Mouse (Mus musculus): ENCODE results near the gene Tfap2b.

DNA sequence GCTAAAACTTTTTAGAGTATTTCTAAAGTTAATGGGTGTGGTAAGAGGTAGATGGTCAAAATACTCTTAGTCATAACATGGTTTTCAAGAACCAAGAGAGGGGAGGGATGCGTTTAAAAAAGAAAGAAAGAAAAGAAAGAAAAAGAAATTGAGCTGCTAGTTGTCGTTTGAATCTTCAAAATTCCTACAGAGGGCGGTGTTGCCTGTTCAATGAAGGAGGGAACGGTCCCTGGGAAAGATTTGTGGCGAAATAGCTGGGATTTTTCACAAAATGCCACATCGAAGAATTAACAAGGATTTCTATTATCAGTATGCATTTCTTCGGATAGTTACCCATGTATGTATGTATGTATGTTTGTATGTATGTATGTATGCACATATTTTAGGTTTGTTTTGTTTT is 2.5 kb upstream of the Tfap2b start:
- TF ChIP-seq MAX (IDR thresholded peaks at IDR 0.05; ENCODE audit: low read length), result no peak
- TF ChIP-seq E2F4 (IDR thresholded peaks at IDR 0.05; ENCODE audit: borderline replicate concordance, low read depth, low read length), result no peak
- TF ChIP-seq BHLHE40 (IDR thresholded peaks at IDR 0.05; ENCODE audit: borderline replicate concordance, low read depth, low read length), result no peak
- TF ChIP-seq RAD21 (IDR thresholded peaks at IDR 0.05; ENCODE audit: low read depth, low read length), result no peak
- no peak for TF ChIP-seq POLR2A (IDR thresholded peaks at IDR 0.05; ENCODE audit: control insufficient read depth in 1 of 2, insufficient read depth in 1 of 2, low read depth in 1 of 2, low read length in 2 of 2, poor library complexity in 1 of 2)
- TF ChIP-seq CTCF (IDR thresholded peaks at IDR 0.05 in 2 of 3, conservative IDR thresholded peaks at IDR 0.05 in 1 of 3; ENCODE audit: control insufficient read depth in 1 of 3, insufficient read depth in 1 of 3, low read depth in 2 of 3, low read length in 3 of 3, poor library complexity in 1 of 3, severe bottlenecking in 1 of 3), result no peak

Data from MEL (cell line).